Mouse (Mus musculus) midbrain, embryonic 14.5 days (tissue): ENCODE measurements at regions not wholly inside any gene's neighbourhood (a gene's known extent, or its start where the extent isn't known, plus 50 kb on each side); places are given as distances from the start of the nearest gene placed in this dataset.
"Not testable (repeated sequence)": the region's sequence is repeated elsewhere in the genome, so short reads cannot be mapped to it uniquely, and the experiment has no call there.

Experiments used
- ATAC-seq: fragments of 200-750 bp; cut with Nextera tagmentation; 2 replicates; pipeline ENCODE4 v1.8.0; 2017; ENCODE audit warnings: moderate number of reproducible peaks, moderate library complexity; ENCODE audit not compliant: low FRiP score, low TSS enrichment
- DNase-seq: peaks from one replicate; pipeline ENCODE4 v3.0.0-alpha.2; 2015
- H3K27ac ChIP-seq: fragments of 300-500 bp; sonication (generic); replicated peaks from 2 replicates; pipeline ENCODE4 v1.5.1; 2014; ENCODE audit warnings: mild to moderate bottlenecking, low read depth, low read length, moderate library complexity
- H3K27me3 ChIP-seq: fragments of 300-500 bp; sonication (generic); 2 replicates; pipeline ENCODE4 v1.6.1; 2014; ENCODE audit warnings: low read length, control low read depth, mixed read lengths; ENCODE audit not compliant: control insufficient read depth, insufficient read depth
- H3K36me3 ChIP-seq: fragments of 300-500 bp; sonication (generic); 2 replicates; pipeline ENCODE4 v1.6.1; 2014; ENCODE audit warnings: low read length, control low read depth; ENCODE audit not compliant: control insufficient read depth, insufficient read depth
- H3K4me1 ChIP-seq: fragments of 300-500 bp; sonication (generic); 2 replicates; pipeline ENCODE4 v1.6.1; 2014; ENCODE audit warnings: mild to moderate bottlenecking, antibody characterized with exemption, low read length, control low read depth; ENCODE audit not compliant: control insufficient read depth, insufficient read depth
- H3K4me2 ChIP-seq: fragments of 300-500 bp; sonication (generic); 2 replicates; pipeline ENCODE4 v1.6.1; 2014; ENCODE audit warnings: mild to moderate bottlenecking, low read length, moderate library complexity
- H3K4me3 ChIP-seq: fragments of 300-500 bp; sonication (generic); replicated peaks from 2 replicates; pipeline ENCODE4 v1.5.1; 2014; ENCODE audit warnings: low read depth, low read length
- H3K9ac ChIP-seq: fragments of 300-500 bp; sonication (generic); replicated peaks from 2 replicates; pipeline ENCODE4 v1.6.1; 2014; ENCODE audit warnings: mild to moderate bottlenecking, low read length, moderate library complexity
- H3K9me3 ChIP-seq: fragments of 300-500 bp; sonication (generic); 2 replicates; pipeline ENCODE4 v1.6.1; 2016; ENCODE audit warnings: low read length, control low read depth, mixed read lengths; ENCODE audit not compliant: control insufficient read depth
- WGBS: fragments of 180-500 bp; shearing (Covaris S2); extraction: QIAGEN DNeasy Blood & Tissue Kit; methylation state at CpG from one replicate; pipeline ENCODE4 v1.1.7; 2014; 5-methylcytosine and 5-hydroxymethylcytosine counted together

- Histone ChIP-seq H3K9me3 (no peaks in the 10 kb centered on the region), H3K4me1 (no peaks in the 10 kb centered on the region), H3K4me2 (no peak overlapping the region), H3K36me3 (no peaks in the 10 kb centered on the region), H3K9ac (no peak overlapping the region), H3K27ac (no peak overlapping the region), H3K4me3 (no peak overlapping the region), H3K27me3 (no peaks in the 10 kb centered on the region)
- ATAC-seq (no peak), DNase-seq (no peak)
- 95% methylated on average over 4 of the region's 4 CpGs for WGBS
These were observed 137.8 kb upstream of the Zfp746 start for GRCm38 (mm10) chr6:48224206-48224605.

DNA sequence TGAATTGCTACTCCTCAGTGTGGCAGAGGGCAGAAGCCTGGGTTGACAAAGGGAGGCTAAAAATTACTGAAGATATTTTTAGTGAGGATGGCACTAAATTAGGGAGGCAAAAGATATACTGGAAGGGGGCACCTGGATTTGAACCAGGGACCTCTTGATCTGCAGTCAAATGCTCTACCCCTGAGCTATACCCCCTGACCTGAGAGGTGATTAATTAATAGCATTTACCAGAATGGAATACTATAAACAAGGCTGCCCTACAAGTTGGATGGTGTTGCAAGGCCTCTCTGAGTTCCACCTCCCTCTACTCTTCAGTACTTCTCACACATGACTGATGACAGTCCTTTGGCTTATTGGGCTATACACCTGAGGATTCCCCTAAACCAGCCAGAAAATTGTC lies 136.6 kb upstream of the Zfp746 start:
- H3K4me1 ChIP-seq = no peaks in the 10 kb centered on the region
- H3K36me3 ChIP-seq = no peaks in the 10 kb centered on the region
- ATAC-seq (no peak), DNase-seq (no peak)
- H3K4me3 ChIP-seq = no peak overlapping the region
- H3K9me3 ChIP-seq = no peaks in the 10 kb centered on the region
- H3K27ac ChIP-seq = no peak overlapping the region
- H3K27me3 ChIP-seq = no peaks in the 10 kb centered on the region
- H3K9ac ChIP-seq = no peak overlapping the region
- no peak overlapping the region for H3K4me2 ChIP-seq

DNA sequence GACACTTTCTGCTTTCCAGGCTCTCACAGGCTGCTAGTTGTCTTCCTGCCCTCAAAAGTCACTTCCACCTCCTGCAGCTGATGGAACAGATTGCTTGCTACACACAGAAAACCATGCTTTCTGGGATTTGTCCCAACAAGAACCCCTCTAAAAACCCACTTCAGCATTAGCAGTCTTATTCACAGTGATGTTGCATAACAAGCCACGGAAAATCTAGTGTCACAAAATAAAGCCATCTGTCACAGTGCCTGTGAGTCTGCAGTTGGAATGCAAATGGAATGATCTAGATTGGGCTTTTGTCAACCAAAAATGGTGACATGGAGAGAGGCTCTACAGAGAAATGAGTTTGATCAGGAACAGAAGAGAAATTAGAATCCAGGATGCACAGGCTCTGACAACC lies 135.4 kb upstream of the Zfp746 start:
- H3K4me3 ChIP-seq, H3K27ac ChIP-seq, H3K36me3 ChIP-seq, DNase-seq, H3K4me2 ChIP-seq, H3K4me1 ChIP-seq, ATAC-seq, H3K27me3 ChIP-seq, H3K9ac ChIP-seq, H3K9me3 ChIP-seq: not testable (repeated sequence)
- WGBS = 28% methylated on average over 1 of the region's 1 CpGs

GRCm38 (mm10) chr6:48215212-48215611 lies 128.8 kb upstream of the Zfp746 start:
- Histone ChIP-seq H3K4me2 (no peak overlapping the region), H3K27me3 (no peaks in the 10 kb centered on the region), H3K4me1 (no peaks in the 10 kb centered on the region), H3K27ac (no peak overlapping the region), H3K36me3 (no peaks in the 10 kb centered on the region), H3K4me3 (no peak overlapping the region), H3K9me3 (no peaks in the 10 kb centered on the region), H3K9ac (no peak overlapping the region)
- 93% methylated on average over 4 of the region's 4 CpGs for WGBS
- no peak for ATAC-seq
- no peak for DNase-seq

DNA sequence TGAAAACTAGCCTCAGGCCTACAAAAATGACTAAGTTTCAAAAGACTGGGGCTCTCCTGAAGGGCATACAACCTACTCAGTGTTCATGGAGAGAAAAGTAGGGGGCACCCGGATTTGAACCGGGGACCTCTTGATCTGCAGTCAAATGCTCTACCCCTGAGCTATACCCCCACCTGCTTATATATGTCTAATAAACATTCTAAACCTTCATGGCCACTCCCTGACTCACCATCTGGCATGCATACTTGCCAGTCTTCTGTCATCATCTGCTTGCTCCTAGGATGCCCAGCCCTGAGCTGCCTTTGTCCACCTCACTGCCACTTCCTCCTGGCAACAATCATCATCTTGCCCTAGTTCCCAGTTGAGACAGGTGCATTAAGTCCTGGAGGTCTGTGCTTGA lies 123.3 kb upstream of the Zfp746 start:
- no peaks in the 10 kb centered on the region for H3K36me3 ChIP-seq
- WGBS = 87% methylated on average over 2 of the region's 2 CpGs
- DNase-seq = no peak
- no peak overlapping the region for H3K27ac ChIP-seq
- no peak overlapping the region for H3K4me2 ChIP-seq
- no peaks in the 10 kb centered on the region for H3K4me1 ChIP-seq
- ATAC-seq = no peak
- no peaks in the 10 kb centered on the region for H3K27me3 ChIP-seq
- H3K4me3 ChIP-seq = no peak overlapping the region
- H3K9me3 ChIP-seq = no peaks in the 10 kb centered on the region
- no peak overlapping the region for H3K9ac ChIP-seq

DNA sequence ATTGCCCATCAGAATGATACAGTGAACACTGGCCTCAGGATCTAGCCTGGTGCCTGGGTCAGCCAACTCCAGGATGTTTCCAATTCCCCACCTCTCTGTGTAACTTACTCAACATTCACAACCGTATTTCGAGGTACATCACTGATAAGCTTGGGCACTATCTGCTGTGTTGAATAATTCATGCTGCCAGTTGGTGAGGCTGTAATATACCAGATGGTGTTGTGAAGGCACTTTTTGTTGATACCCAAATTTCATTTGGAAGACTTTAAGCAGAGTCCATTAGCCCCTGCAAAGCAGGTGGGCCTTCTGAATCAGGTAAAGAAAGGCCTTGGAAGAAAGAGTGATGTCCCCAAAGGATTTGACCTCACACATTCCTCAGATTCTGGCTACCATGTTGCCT lies 122.7 kb upstream of the Zfp746 start:
- no peak overlapping the region for H3K4me2 ChIP-seq
- no peaks in the 10 kb centered on the region for H3K4me1 ChIP-seq
- no peaks in the 10 kb centered on the region for H3K36me3 ChIP-seq
- H3K27ac ChIP-seq = no peak overlapping the region
- H3K27me3 ChIP-seq = no peaks in the 10 kb centered on the region
- no peak for ATAC-seq
- 88% methylated on average over 2 of the region's 2 CpGs for WGBS
- no peak for DNase-seq
- H3K4me3 ChIP-seq = no peak overlapping the region
- no peaks in the 10 kb centered on the region for H3K9me3 ChIP-seq
- no peak overlapping the region for H3K9ac ChIP-seq

DNA sequence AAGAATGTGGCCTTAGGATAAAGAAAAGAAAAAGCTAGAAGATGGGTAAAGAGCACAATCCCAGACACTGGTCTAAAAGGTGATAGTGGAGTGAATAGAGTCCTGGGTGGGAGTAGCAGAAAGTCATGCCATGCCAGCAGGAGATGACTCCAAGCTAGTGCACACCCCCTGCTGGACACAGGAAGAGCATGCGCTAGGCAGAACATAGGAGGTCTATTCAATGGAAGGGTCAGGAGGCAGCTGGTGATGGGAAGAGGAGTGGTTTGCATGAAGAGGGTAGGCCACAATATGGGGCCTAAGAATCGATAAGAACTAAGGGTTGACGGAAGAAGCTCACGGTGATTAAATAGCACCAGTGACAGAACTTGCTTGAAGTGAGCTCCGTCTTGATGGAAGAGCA lies 119.3 kb upstream of the Zfp746 start:
- no peak overlapping the region for H3K27ac ChIP-seq
- H3K4me3 ChIP-seq = no peak overlapping the region
- WGBS = 92% methylated on average over 5 of the region's 5 CpGs
- H3K4me2 ChIP-seq = no peak overlapping the region
- H3K36me3 ChIP-seq = no peaks in the 10 kb centered on the region
- H3K27me3 ChIP-seq = no peaks in the 10 kb centered on the region
- no peak overlapping the region for H3K9ac ChIP-seq
- ATAC-seq (no peak), DNase-seq (no peak)
- H3K4me1 ChIP-seq = no peaks in the 10 kb centered on the region
- no peaks in the 10 kb centered on the region for H3K9me3 ChIP-seq

DNA sequence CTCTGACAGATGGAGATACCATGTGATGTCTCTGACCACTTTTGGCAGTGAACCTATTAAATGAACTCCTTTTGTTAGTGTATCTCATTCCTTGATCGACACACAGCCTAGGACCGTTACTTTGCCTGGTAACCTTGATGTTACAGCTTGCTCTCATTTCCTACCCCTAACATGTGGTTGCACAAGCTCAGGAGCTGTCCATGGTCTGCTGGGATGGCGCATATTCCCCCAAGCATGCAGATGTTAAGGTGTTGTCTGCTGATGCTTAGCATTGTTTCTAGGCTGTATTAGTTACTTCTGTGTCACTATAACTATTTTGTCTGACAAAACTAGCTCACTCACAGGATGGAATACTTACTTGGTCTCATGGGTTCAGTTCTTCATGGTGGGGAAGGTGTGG lies 113.6 kb upstream of the Zfp746 start:
- WGBS = 63% methylated on average over 3 of the region's 3 CpGs
- Histone ChIP-seq H3K27ac (no peak overlapping the region), H3K4me2 (no peak overlapping the region), H3K9me3 (no peaks in the 10 kb centered on the region), H3K4me3 (no peak overlapping the region), H3K27me3 (no peaks in the 10 kb centered on the region), H3K36me3 (no peaks in the 10 kb centered on the region), H3K4me1 (no peaks in the 10 kb centered on the region), H3K9ac (no peak overlapping the region)
- DNase-seq = no peak
- ATAC-seq = no peak

DNA sequence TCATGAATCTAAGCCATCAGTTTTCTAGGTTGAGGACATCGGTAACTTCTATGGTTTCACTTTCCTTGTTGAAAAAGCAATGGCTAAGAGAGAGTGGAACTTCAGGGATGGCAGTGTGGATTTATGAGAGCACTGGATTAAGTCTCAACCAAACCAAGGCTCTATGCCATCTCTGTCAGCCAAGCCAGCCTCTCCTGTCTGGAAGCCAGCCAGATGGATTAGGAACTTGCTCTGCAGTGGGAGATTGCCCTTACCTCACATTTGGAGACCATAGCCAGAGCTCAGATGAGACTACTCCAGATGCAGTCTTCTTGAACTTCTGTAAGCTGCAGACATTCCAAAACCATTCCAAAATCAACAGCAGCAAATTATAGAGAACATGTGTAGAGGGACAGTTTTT lies 112.4 kb upstream of the Zfp746 start:
- Histone ChIP-seq H3K9me3 (no peaks in the 10 kb centered on the region), H3K4me1 (no peaks in the 10 kb centered on the region), H3K9ac (no peak overlapping the region), H3K4me2 (no peak overlapping the region), H3K4me3 (no peak overlapping the region), H3K27ac (no peak overlapping the region), H3K36me3 (no peaks in the 10 kb centered on the region), H3K27me3 (no peaks in the 10 kb centered on the region)
- WGBS = 88% methylated on average over 1 of the region's 1 CpGs
- no peak for DNase-seq
- ATAC-seq = no peak
